Mouse (Mus musculus): ENCODE measurements around the gene Guk1.

- TF ChIP-seq POLR2A (IDR thresholded peaks at IDR 0.05; ENCODE audit: low read depth, low read length) (no peak), CTCF (IDR thresholded peaks at IDR 0.05; ENCODE audit: extremely low read depth, insufficient read depth, insufficient read length, insufficient replicate concordance) (no peak)
Observed at GRCm38 (mm10) chr11:59216955-59217354, 24.9 kb upstream of the Guk1 start.
